Mouse (Mus musculus): ENCODE measurements around the gene Med26. TPM values are rescaled to one million over a fixed set of nuclear protein-coding genes. Genes with fewer than 3 reads are reported as not detected.

Med26 gene
- polyA plus RNA-seq, 1 experiment = 16.5 TPM

GRCm38 (mm10) chr8:72451516-72451915 is 96.6 kb downstream of the Med26 start:
- TF ChIP-seq CTCF (IDR thresholded peaks at IDR 0.05; ENCODE audit: borderline replicate concordance, extremely low read depth, insufficient read depth, insufficient read length) (no peak), POLR2A (IDR thresholded peaks at IDR 0.05; ENCODE audit: borderline replicate concordance, extremely low read depth, insufficient read depth, insufficient read length, poor library complexity, severe bottlenecking) (no peak)
- no peak for DNase-seq (ENCODE audit: low read depth)

- no peak for TF ChIP-seq POLR2A (IDR thresholded peaks at IDR 0.05; ENCODE audit: borderline replicate concordance, extremely low read depth, insufficient read depth, insufficient read length, poor library complexity, severe bottlenecking)
- TF ChIP-seq CTCF (IDR thresholded peaks at IDR 0.05; ENCODE audit: borderline replicate concordance, extremely low read depth, insufficient read depth, insufficient read length) = no peak
- no peak for DNase-seq (ENCODE audit: low read depth)
Observed at GRCm38 (mm10) chr8:72445071-72445470, 103.0 kb downstream of the Med26 start.

Other genes starting within 250 kb of the Med26 start
- 11.5 and 14.3 TPM in 2 replicates for gene Gm10282, start 243.0 kb downstream of the Med26 start, polyA plus RNA-seq (2012; rRNA removed)
- 8.0 and 11.0 TPM in 2 replicates for gene Klf2, start 229.2 kb downstream of the Med26 start, polyA plus RNA-seq (2012; rRNA removed)
- gene Eps15l1, start 126.8 kb downstream of the Med26 start, polyA plus RNA-seq (2012; rRNA removed) = 94.8 and 102 TPM in 2 replicates
- gene Calr3, start 104.4 kb downstream of the Med26 start, polyA plus RNA-seq (2012; rRNA removed) = 0.42 and 0.43 TPM in 2 replicates
- gene 1700030K09Rik, start 104.4 kb downstream of the Med26 start, polyA plus RNA-seq (2012; rRNA removed) = 17.3 and 18.7 TPM in 2 replicates
- gene Cherp, start 73.0 kb downstream of the Med26 start, polyA plus RNA-seq (2012; rRNA removed) = 68.3 and 85.0 TPM in 2 replicates
- 41.3 and 43.8 TPM in 2 replicates for gene Slc35e1, start 55.7 kb downstream of the Med26 start, polyA plus RNA-seq (2012; rRNA removed)
- 82.4 and 87.4 TPM in 2 replicates for gene Smim7, start 22.8 kb upstream of the Med26 start, polyA plus RNA-seq (2012; rRNA removed)
- 28.9 and 32.6 TPM in 2 replicates for gene Tmem38a, start 23.8 kb upstream of the Med26 start, polyA plus RNA-seq (2012; rRNA removed)
- 1.7 and 4.4 TPM in 2 replicates for gene Nwd1, start 98.4 kb upstream of the Med26 start, polyA plus RNA-seq (2012; rRNA removed)
- 180 and 189 TPM in 2 replicates for gene Sin3b, start 175.0 kb upstream of the Med26 start, polyA plus RNA-seq (2012; rRNA removed)
- gene F2rl3, start 213.6 kb upstream of the Med26 start, polyA plus RNA-seq (2012; rRNA removed) = 1.5 TPM in 2 replicates